Mouse (Mus musculus) heart, postnatal 0 days (tissue): ENCODE measurements around the gene Filip1l.

ENCODE experiments used
- CTCF ChIP-seq: IDR thresholded peaks from 2 replicates; pipeline ENCODE4 v1.5.1; 2016; ENCODE audit warnings: antibody characterized with exemption, control low read depth, low read depth
- EP300 ChIP-seq: IDR thresholded peaks from 2 replicates; pipeline ENCODE4 v1.6.1; 2016; ENCODE audit warnings: antibody characterized with exemption, low read depth

GRCm38 (mm10) chr16:57485265-57485664 is 132.4 kb downstream of the Filip1l start:
- TF ChIP-seq CTCF: no peak
- no peak for TF ChIP-seq EP300
